Mouse (Mus musculus): ENCODE data around the gene Tmem235. TPM values are rescaled to one million over a fixed set of nuclear protein-coding genes. Genes with fewer than 3 reads are reported as not detected.

Tmem235 gene
- polyA plus RNA-seq, 1 experiment from 2014 or later: 0.07 TPM

DNA sequence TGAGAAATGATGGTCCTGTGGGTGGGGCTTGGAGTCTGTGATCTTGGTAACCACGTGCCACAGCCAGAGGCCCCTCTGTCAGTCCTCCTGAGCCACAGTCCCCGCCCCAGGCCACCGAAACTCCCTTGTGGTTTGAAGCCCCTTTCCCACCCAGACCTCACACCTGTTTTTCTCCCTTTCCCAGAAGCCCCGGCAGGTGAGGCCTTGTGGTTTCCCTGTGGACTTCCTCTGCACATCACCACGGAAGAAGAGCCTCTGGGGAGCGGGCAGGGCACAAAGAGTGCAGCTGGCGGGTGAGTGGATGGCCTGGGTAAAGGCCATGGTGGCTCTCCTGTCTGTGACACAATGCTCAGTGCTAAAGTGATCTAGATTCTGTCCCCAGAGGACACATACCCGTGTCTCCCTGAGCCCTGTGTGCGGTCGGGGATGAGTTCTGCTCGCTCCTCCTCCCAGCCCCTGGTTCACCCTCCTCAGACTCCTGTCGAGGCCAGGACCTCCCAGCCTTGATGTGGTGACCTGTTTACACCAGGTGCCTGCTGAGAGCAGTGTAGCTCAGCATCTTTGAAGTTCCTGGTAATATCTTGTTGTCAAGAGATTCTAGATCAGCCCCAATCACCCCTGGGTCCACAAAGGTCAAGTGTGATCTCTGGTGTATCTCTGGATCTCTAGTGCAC, 11.5 kb downstream of the Tmem235 start:
- H3K27me3 ChIP-seq (replicated peaks; ENCODE audit: control insufficient read depth, insufficient read depth, low read length): no peaks in the 10 kb centered on the region
- H3K27ac ChIP-seq (ENCODE audit: low read length): no peak overlapping the region
- ATAC-seq: no peak
- peaks cover 15% of the 10 kb centered on the region for H3K4me1 ChIP-seq (ENCODE audit: control insufficient read depth, insufficient read depth, low read length)
- H3K36me3 ChIP-seq (ENCODE audit: control insufficient read depth, insufficient read depth, low read length): no peaks in the 10 kb centered on the region; the same call in 1 of the 2 replicates
- no peak overlapping the region for H3K9ac ChIP-seq (ENCODE audit: low read depth, low read length)
- no peak overlapping the region for H3K4me3 ChIP-seq (ENCODE audit: low read length)
- H3K9me3 ChIP-seq (ENCODE audit: control insufficient read depth, low read length): no peaks in the 10 kb centered on the region
- 55% methylated on average over 12 of the region's 12 CpGs for WGBS
- H3K4me2 ChIP-seq (ENCODE audit: low read depth, low read length): peak overlapping the region; percentile 86

DNA sequence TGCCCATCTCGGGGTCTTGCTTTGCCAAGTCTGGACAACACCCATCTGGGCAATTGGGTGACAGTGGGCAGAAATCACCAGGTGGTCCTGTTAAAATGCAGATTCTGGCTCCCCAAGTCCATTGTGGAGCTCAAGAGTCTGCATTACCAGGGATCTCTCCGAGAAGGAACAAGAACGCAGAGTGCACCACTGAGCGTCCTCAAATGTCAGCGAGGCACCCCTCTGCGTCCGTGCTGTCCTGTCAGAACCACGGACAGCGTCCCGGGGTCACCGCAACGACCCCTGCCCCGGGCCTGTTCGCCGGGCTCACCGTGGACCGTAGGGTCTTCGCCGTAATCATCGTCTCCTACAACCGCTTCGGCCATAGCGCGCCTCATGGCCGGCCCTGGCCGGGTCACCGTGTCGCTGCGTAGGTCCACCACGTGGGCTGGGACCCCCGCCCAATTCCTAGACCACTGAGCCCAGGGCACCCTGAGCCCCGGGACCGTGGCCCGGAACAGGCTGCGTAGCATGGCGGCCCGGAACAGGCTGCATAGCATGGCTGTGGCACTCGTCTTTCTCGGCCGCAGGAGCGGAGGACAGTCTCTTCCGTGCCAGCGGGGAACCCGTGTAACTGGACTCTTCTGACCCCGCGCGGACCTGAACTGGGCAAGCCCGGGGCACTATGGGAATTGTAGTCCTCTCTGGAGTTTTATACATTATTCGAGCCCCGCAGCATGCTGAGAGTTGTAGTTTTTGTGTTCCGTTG, 12.5 kb downstream of the Tmem235 start, which contains the start of gene Tha1:
TSS of gene Tha1 (minus strand) at position 621 of the 748 bp plus-strand sequence.
- ATAC-seq: peak; percentile 81
- H3K36me3 ChIP-seq (ENCODE audit: control insufficient read depth, insufficient read depth, low read length): no peaks in the 10 kb centered on the region; the same call in 1 of the 2 replicates
- no peaks in the 10 kb centered on the region for H3K27me3 ChIP-seq (replicated peaks; ENCODE audit: control insufficient read depth, insufficient read depth, low read length)
- no peaks in the 10 kb centered on the region for H3K9me3 ChIP-seq (ENCODE audit: control insufficient read depth, low read length)
- peak within 1 kb of the TSS; percentile 31 for H3K27ac ChIP-seq (ENCODE audit: low read length)
- H3K9ac ChIP-seq (ENCODE audit: low read depth, low read length): peak within 1 kb of the TSS; percentile 85
- H3K4me2 ChIP-seq (ENCODE audit: low read depth, low read length): peak within 1 kb of the TSS; percentile 86
- peaks cover 18% of the 10 kb centered on the region for H3K4me1 ChIP-seq (ENCODE audit: control insufficient read depth, insufficient read depth, low read length)
- peak within 1 kb of the TSS; percentile 70 for H3K4me3 ChIP-seq (ENCODE audit: low read length)
- WGBS: 2% methylated on average over 51 of the region's 51 CpGs

DNA sequence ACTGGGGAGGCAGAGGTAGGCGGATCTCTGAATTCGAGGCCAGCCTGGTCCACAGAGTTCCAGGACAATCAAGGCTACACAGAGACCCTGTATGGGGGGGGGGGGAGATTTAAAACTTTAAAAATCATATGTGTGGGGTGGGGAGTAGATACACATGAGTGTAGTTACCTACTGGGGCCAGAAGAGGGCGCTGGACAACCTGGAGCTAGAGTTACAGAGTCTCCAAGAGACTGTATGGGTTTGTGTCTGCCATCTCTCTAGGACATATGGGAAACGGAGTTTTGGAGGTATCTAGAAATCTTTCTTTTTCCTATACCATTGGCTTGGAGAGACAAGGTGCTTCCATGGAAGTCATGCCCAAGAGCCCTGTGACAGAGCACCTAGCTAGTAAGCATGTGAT, 13.9 kb downstream of the Tmem235 start:
- Histone ChIP-seq H3K9me3 (ENCODE audit: control insufficient read depth, low read length) (no peaks in the 10 kb centered on the region), H3K36me3 (ENCODE audit: control insufficient read depth, insufficient read depth, low read length) (no peaks in the 10 kb centered on the region; the same call in 1 of the 2 replicates), H3K9ac (ENCODE audit: low read depth, low read length) (no peak overlapping the region), H3K27ac (ENCODE audit: low read length) (no peak overlapping the region), H3K4me2 (ENCODE audit: low read depth, low read length) (no peak overlapping the region), H3K4me3 (ENCODE audit: low read length) (no peak overlapping the region), H3K27me3 (replicated peaks; ENCODE audit: control insufficient read depth, insufficient read depth, low read length) (no peaks in the 10 kb centered on the region), H3K4me1 (ENCODE audit: control insufficient read depth, insufficient read depth, low read length) (peaks cover 29% of the 10 kb centered on the region)
- ATAC-seq: no peak
- 63% methylated on average over 4 of the region's 4 CpGs for WGBS

DNA sequence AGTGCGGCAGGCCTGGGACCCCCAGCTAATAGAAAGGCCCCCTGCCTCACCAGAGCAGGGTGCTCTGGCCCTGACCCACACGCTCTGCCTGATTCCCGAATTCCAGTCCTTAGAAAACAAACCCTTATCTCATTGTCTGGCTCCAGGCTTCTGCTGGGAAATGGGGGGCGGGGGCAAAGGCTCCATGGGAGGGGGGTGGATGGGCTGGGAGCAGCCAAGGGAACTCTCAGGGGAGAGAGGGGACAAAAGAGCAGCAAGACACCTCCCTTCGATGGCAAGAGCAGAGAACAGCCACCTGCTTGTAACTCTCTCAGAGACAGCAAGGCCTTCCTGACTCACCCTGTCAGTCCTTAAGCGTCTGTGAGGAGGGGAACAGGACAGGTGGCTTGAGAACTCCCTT, 15.1 kb downstream of the Tmem235 start:
- no peak overlapping the region for H3K4me2 ChIP-seq (ENCODE audit: low read depth, low read length)
- WGBS: 29% methylated on average over 6 of the region's 6 CpGs
- H3K9me3 ChIP-seq (ENCODE audit: control insufficient read depth, low read length): no peaks in the 10 kb centered on the region
- no peak overlapping the region for H3K27ac ChIP-seq (ENCODE audit: low read length)
- H3K27me3 ChIP-seq (replicated peaks; ENCODE audit: control insufficient read depth, insufficient read depth, low read length): no peaks in the 10 kb centered on the region
- ATAC-seq: no peak
- no peak overlapping the region for H3K9ac ChIP-seq (ENCODE audit: low read depth, low read length)
- H3K4me1 ChIP-seq (ENCODE audit: control insufficient read depth, insufficient read depth, low read length): peaks cover 24% of the 10 kb centered on the region
- H3K36me3 ChIP-seq (ENCODE audit: control insufficient read depth, insufficient read depth, low read length): no peaks in the 10 kb centered on the region
- H3K4me3 ChIP-seq (ENCODE audit: low read length): no peak overlapping the region

DNA sequence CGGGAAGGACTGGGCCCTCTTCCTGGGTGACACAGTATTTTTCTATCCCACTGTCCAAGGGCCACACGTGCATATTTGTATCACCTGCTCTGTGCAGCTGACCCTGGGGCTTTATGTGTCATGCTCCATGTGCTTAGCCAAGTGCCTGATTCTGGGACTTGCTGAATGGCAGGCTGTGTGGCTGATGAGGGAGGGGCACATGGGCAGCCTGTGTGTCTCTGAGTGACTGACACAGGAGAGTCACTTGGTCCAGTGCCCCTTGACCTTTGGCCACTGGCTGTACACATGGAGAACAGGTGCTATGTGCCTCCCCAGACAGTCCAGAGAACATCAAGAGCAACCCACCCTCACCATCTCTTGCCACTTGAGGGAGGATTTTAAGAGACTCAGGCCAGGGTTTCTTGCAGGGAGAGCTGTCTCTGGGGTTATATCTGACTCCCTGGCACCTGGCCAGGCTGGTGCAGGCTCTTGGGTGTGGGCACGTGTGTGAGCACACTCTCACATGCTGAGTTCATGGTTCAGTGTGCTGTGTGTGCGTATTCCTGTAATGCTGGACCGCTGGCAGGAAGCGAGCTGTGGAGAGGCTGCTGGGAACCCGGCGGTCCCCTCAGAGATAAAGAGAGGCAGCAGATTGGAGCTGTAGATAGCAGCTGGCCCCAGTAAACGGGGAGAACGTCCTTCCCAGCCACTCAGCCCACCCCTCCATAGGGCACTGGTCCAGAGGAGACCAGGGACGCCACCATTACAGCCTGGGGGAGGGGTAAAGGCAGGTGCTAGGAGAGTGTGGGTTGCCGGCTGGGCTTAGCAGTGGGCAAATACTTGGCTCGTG, 17.6 kb downstream of the Tmem235 start:
- WGBS: 21% methylated on average over 13 of the region's 13 CpGs
- Histone ChIP-seq H3K4me1 (ENCODE audit: control insufficient read depth, insufficient read depth, low read length) (peaks cover 36% of the 10 kb centered on the region), H3K4me3 (ENCODE audit: low read length) (0 out of 2 replicates have a peak overlapping the region, but pooled peaks have one; percentile 12), H3K4me2 (ENCODE audit: low read depth, low read length) (peak overlapping the region; percentile 42), H3K27ac (ENCODE audit: low read length) (peak overlapping the region; percentile 72), H3K9ac (ENCODE audit: low read depth, low read length) (peak overlapping the region; percentile 65), H3K27me3 (replicated peaks; ENCODE audit: control insufficient read depth, insufficient read depth, low read length) (no peaks in the 10 kb centered on the region), H3K9me3 (ENCODE audit: control insufficient read depth, low read length) (no peaks in the 10 kb centered on the region), H3K36me3 (ENCODE audit: control insufficient read depth, insufficient read depth, low read length) (no peaks in the 10 kb centered on the region)
- peak; percentile 47 for ATAC-seq

DNA sequence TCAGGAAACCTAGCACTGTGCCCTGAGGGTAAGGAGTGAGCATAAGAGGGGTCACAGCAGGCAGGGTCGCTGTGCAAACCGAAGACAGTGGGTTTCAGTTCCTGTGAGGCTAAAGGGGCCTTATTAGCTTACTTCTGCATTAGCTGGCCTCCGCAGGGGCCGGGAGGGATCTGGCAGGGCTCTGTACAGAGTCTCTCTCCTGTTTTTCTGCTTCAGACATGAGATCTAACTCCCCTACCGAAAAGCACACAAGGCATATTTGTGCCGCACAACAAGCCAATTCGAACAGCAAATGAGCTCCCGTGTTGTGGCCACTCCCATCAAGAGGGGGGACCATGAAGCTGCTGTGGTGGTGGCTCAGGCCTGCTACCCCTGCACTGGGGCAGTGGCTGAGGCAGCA, 18.3 kb downstream of the Tmem235 start:
- ATAC-seq: 0 out of 2 replicates have a peak, but pooled peaks have one; percentile 1
- Histone ChIP-seq H3K27me3 (replicated peaks; ENCODE audit: control insufficient read depth, insufficient read depth, low read length) (no peaks in the 10 kb centered on the region), H3K9ac (ENCODE audit: low read depth, low read length) (peak overlapping the region; percentile 65), H3K27ac (ENCODE audit: low read length) (peak overlapping the region; percentile 72), H3K4me1 (ENCODE audit: control insufficient read depth, insufficient read depth, low read length) (peaks cover 36% of the 10 kb centered on the region), H3K4me2 (ENCODE audit: low read depth, low read length) (peak overlapping the region; percentile 42), H3K4me3 (ENCODE audit: low read length) (no peak overlapping the region), H3K36me3 (ENCODE audit: control insufficient read depth, insufficient read depth, low read length) (no peaks in the 10 kb centered on the region), H3K9me3 (ENCODE audit: control insufficient read depth, low read length) (no peaks in the 10 kb centered on the region)
- WGBS: 31% methylated on average over 8 of the region's 8 CpGs

DNA sequence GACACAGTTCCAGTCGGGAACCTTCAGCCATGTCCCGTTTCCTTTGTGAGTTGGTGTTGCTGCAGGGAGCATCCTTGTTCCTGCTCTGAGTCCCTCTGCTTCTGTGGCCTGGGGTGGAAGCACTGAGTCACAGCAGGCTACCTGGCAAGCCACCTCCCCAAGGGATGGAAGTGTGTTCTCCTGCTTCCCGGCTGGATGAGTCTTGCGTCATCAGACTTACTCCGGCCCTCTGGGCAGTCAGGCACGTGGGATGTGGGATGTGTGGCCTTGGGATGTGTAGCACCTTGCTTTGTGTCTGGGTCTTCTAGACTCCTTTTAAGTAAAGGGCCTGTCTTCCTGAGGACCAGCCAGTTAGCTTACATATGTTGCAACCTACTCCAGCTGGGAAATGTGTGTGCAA, 19.1 kb downstream of the Tmem235 start:
- Histone ChIP-seq H3K4me3 (ENCODE audit: low read length) (no peak overlapping the region), H3K27ac (ENCODE audit: low read length) (no peak overlapping the region), H3K9ac (ENCODE audit: low read depth, low read length) (no peak overlapping the region), H3K4me2 (ENCODE audit: low read depth, low read length) (no peak overlapping the region), H3K4me1 (ENCODE audit: control insufficient read depth, insufficient read depth, low read length) (peaks cover 36% of the 10 kb centered on the region), H3K27me3 (replicated peaks; ENCODE audit: control insufficient read depth, insufficient read depth, low read length) (no peaks in the 10 kb centered on the region), H3K9me3 (ENCODE audit: control insufficient read depth, low read length) (no peaks in the 10 kb centered on the region), H3K36me3 (ENCODE audit: control insufficient read depth, insufficient read depth, low read length) (no peaks in the 10 kb centered on the region)
- WGBS: 81% methylated on average over 6 of the region's 6 CpGs
- ATAC-seq: no peak

DNA sequence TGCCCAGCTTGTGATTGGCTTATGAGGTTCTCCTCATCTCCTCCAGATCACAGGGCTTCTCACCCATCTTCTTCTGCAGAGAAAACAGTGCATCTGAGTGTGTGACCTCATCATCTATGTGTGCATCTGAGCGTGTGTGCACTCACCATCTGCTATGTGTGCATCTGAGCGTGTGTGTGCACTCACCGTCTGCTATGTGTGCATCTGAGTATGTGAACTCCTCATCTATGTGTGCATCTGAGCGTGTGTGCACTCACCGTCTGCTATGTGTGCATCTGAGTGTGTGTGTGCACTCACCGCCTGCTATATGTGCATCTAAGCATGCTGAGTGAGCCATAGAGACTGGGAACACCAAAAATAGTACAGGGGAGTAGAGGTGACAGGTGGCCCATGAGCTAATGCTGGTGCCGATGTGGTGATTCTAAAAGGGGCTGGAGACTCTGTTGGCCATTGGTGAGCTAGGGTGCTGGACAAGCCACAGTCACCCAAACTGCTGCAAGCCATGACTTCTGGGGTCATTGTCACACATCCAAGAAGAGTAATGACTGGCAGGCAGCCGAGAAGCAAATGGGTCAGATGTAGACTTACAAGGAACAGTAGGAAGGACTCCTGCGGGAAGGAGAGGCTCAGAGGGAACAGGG, 19.9 kb downstream of the Tmem235 start:
- no peaks in the 10 kb centered on the region for H3K36me3 ChIP-seq (ENCODE audit: control insufficient read depth, insufficient read depth, low read length)
- no peak overlapping the region for H3K4me3 ChIP-seq (ENCODE audit: low read length)
- no peak overlapping the region for H3K27ac ChIP-seq (ENCODE audit: low read length)
- no peak for ATAC-seq
- H3K9ac ChIP-seq (ENCODE audit: low read depth, low read length): no peak overlapping the region
- no peak overlapping the region for H3K4me2 ChIP-seq (ENCODE audit: low read depth, low read length)
- no peaks in the 10 kb centered on the region for H3K27me3 ChIP-seq (replicated peaks; ENCODE audit: control insufficient read depth, insufficient read depth, low read length)
- peaks cover 36% of the 10 kb centered on the region for H3K4me1 ChIP-seq (ENCODE audit: control insufficient read depth, insufficient read depth, low read length)
- WGBS: 91% methylated on average over 9 of the region's 9 CpGs
- H3K9me3 ChIP-seq (ENCODE audit: control insufficient read depth, low read length): no peaks in the 10 kb centered on the region

Data from intestine, embryonic 16.5 days (tissue).